Mouse (Mus musculus) kidney, adult 2 months (tissue): ENCODE measurements around the gene Spaca6.

Source experiments
- CTCF ChIP-seq: fragments of 200-500 bp; conservative IDR thresholded peaks from 2 replicates; pipeline ENCODE4 v1.5.1; 2011; ENCODE audit warnings: low read depth, mild to moderate bottlenecking, control low read depth, low read length, moderate library complexity, mixed read lengths; ENCODE audit not compliant: insufficient read depth, insufficient read length
- POLR2A ChIP-seq: fragments of 200-500 bp; IDR thresholded peaks from one replicate; pipeline ENCODE4 v1.6.1; 2011; ENCODE audit warnings: low read depth, low read length, control low read depth

GRCm38 (mm10) chr17:17866801-17867469 lies 40.0 kb downstream of the Spaca6 start:
- no peak for TF ChIP-seq CTCF
- TF ChIP-seq POLR2A, result no peak
